Comparison of ENCODE assay signal across 12 mouse cellular contexts in the genomic region with DNA sequence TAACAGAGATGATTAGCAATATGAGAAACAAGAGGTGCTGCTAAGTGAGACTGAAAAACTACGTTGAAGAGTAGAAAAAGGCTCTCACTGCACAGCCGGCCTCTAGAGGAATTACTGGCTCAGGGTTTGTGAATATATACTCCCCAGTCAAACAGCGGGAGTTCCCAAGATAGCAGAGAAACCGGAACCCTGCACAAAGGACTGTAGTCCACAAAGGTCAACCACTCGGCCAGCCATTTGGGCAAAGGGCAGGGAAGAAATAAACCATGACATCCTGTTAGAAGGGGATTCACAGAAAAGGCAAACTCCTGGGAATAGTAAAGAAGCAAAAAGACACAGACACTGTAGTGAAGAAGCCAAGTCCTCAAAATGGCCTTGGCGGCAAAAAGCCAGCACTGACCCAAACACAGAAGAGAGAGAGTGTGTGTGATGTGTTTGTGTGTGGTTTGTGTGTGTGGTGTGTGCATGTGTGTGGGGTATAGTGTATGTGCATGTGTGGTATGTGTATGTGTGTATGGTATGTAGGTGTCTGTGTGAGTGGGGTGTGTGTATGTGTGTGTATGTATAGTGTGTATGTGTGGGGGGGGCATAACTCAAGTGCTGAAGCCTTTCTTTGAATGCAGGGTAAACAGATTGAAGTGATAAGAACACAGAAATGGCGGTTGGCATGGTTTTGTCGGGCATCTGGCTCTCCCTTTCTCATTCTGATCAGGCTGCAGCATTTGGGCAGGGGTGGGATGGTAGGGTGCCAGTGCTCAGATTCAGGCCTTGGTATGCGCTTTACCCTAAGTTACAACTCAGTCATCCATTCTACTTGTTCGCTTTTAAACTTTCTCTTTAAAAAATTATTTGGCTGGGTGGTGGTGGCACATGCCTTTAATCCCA.
DNase-seq lines count a peak whose midpoint lies in the region; ATAC-seq lines count a peak whose summit lies in the region.
"Had no signal": no experiment of that assay in that cellular context is flagged by ENCODE, and none has a peak within 500 bp of the region (broad histone marks: within the 10 kb centered on the region; RNA-seq: fewer than 3 reads in every experiment).

No protein-coding gene starts in this region.

- intact Hi-C loops in left cerebral cortex, postnatal 36 days (cut with DNase I), result no loop called here

- no peak overlapping the region for H3K4me2 ChIP-seq in forebrain, embryonic 15.5 days (replicated peaks)
- H3K4me2 ChIP-seq in forebrain, embryonic 11.5 days (ENCODE audit: low read depth, low read length, severe bottlenecking), result no peak overlapping the region
- H3K4me2 ChIP-seq in midbrain, embryonic 12.5 days (replicated peaks), result no peak overlapping the region
- H3K4me2 ChIP-seq in midbrain, embryonic 13.5 days (replicated peaks), result no peak overlapping the region
- H3K4me2 ChIP-seq in lung, embryonic 15.5 days, result no peak overlapping the region
- H3K4me2 ChIP-seq: embryonic facial prominence, embryonic 12.5 days had no signal

- no peaks in the 10 kb centered on the region for H3K9me3 ChIP-seq in forebrain, embryonic 15.5 days
- no peaks in the 10 kb centered on the region for H3K9me3 ChIP-seq in forebrain, embryonic 11.5 days (ENCODE audit: control insufficient read depth, low read length)
- H3K9me3 ChIP-seq in midbrain, embryonic 12.5 days, result peaks cover 7% of the 10 kb centered on the region; the same call in 1 of the 2 replicates
- peaks cover 8% of the 10 kb centered on the region; the same call in 1 of the 2 replicates for H3K9me3 ChIP-seq in midbrain, embryonic 13.5 days
- H3K9me3 ChIP-seq in lung, embryonic 15.5 days, result no peaks in the 10 kb centered on the region
- H3K9me3 ChIP-seq: embryonic facial prominence, embryonic 12.5 days had no signal

- 60% methylated on average over 10 of the region's 10 CpGs for WGBS in forebrain, embryonic 15.5 days
- 76% methylated on average over 10 of the region's 10 CpGs for WGBS in forebrain, embryonic 11.5 days
- 57% methylated on average over 10 of the region's 10 CpGs for WGBS in midbrain, embryonic 12.5 days
- WGBS in midbrain, embryonic 13.5 days, result 58% methylated on average over 10 of the region's 10 CpGs
- 43% methylated on average over 10 of the region's 10 CpGs for WGBS in lung, embryonic 15.5 days

- H3K4me3 ChIP-seq in forebrain, embryonic 15.5 days, result no peak overlapping the region
- no peak overlapping the region for H3K4me3 ChIP-seq in forebrain, embryonic 11.5 days (ENCODE audit: low read depth, low read length)
- no peak overlapping the region for H3K4me3 ChIP-seq in midbrain, embryonic 12.5 days
- H3K4me3 ChIP-seq in midbrain, embryonic 13.5 days (replicated peaks), result no peak overlapping the region
- H3K4me3 ChIP-seq in lung, embryonic 15.5 days, result no peak overlapping the region
- H3K4me3 ChIP-seq: embryonic facial prominence, embryonic 12.5 days; gastrocnemius, adult 2 months had no signal

- H3K9ac ChIP-seq in forebrain, embryonic 15.5 days (replicated peaks), result no peak overlapping the region
- H3K9ac ChIP-seq in forebrain, embryonic 11.5 days (ENCODE audit: low read length), result no peak overlapping the region
- H3K9ac ChIP-seq in midbrain, embryonic 12.5 days (replicated peaks), result no peak overlapping the region
- no peak overlapping the region for H3K9ac ChIP-seq in midbrain, embryonic 13.5 days (replicated peaks)
- no peak overlapping the region for H3K9ac ChIP-seq in lung, embryonic 15.5 days
- H3K9ac ChIP-seq: embryonic facial prominence, embryonic 12.5 days had no signal

- H3K36me3 ChIP-seq in forebrain, embryonic 15.5 days, result peaks cover 3% of the 10 kb centered on the region
- H3K36me3 ChIP-seq in forebrain, embryonic 11.5 days (ENCODE audit: control insufficient read depth, insufficient read depth, low read length), result no peaks in the 10 kb centered on the region
- peaks cover 13% of the 10 kb centered on the region; the same call in 1 of the 2 replicates for H3K36me3 ChIP-seq in midbrain, embryonic 12.5 days
- peaks cover 14% of the 10 kb centered on the region; the same call in 1 of the 2 replicates for H3K36me3 ChIP-seq in midbrain, embryonic 13.5 days
- no peaks in the 10 kb centered on the region for H3K36me3 ChIP-seq in lung, embryonic 15.5 days
- H3K36me3 ChIP-seq: embryonic facial prominence, embryonic 12.5 days had no signal

- peak overlapping the region; percentile 66 for H3K27ac ChIP-seq in forebrain, embryonic 15.5 days (replicated peaks)
- no peak overlapping the region for H3K27ac ChIP-seq in forebrain, embryonic 11.5 days (ENCODE audit: low read depth, low read length)
- H3K27ac ChIP-seq in midbrain, embryonic 12.5 days (replicated peaks), result no peak overlapping the region
- H3K27ac ChIP-seq in midbrain, embryonic 13.5 days, result no peak overlapping the region
- peak overlapping the region; percentile 49 for H3K27ac ChIP-seq in lung, embryonic 15.5 days
- H3K27ac ChIP-seq: embryonic facial prominence, embryonic 12.5 days; gastrocnemius, adult 2 months had no signal

- H3K27me3 ChIP-seq in forebrain, embryonic 15.5 days, result no peaks in the 10 kb centered on the region
- H3K27me3 ChIP-seq in forebrain, embryonic 11.5 days (ENCODE audit: control insufficient read depth, insufficient read depth, low read length), result no peaks in the 10 kb centered on the region
- H3K27me3 ChIP-seq in midbrain, embryonic 12.5 days, result no peaks in the 10 kb centered on the region
- no peaks in the 10 kb centered on the region for H3K27me3 ChIP-seq in midbrain, embryonic 13.5 days
- no peaks in the 10 kb centered on the region for H3K27me3 ChIP-seq in lung, embryonic 15.5 days
- H3K27me3 ChIP-seq: embryonic facial prominence, embryonic 12.5 days had no signal

- peak; percentile 66 for ATAC-seq in forebrain, embryonic 15.5 days (replicated peaks)
- no peak for ATAC-seq in forebrain, embryonic 11.5 days (replicated peaks; ENCODE audit: low FRiP score)
- ATAC-seq in midbrain, embryonic 12.5 days (ENCODE audit: low FRiP score, low read depth), result 0 out of 2 replicates have a peak, but pooled peaks have one; percentile 57
- no peak for ATAC-seq in midbrain, embryonic 13.5 days
- peak; percentile 58; the same call in 1 of the 2 replicates for ATAC-seq in lung, embryonic 15.5 days (ENCODE audit: borderline replicate concordance, extremely low read depth, low FRiP score, low TSS enrichment)

- peaks cover 49% of the 10 kb centered on the region for H3K4me1 ChIP-seq in forebrain, embryonic 15.5 days
- H3K4me1 ChIP-seq in forebrain, embryonic 11.5 days (replicated peaks; ENCODE audit: control insufficient read depth, insufficient read depth, low read length), result no peaks in the 10 kb centered on the region
- H3K4me1 ChIP-seq in midbrain, embryonic 12.5 days, result peaks cover 5% of the 10 kb centered on the region; the same call in 1 of the 2 replicates
- H3K4me1 ChIP-seq in midbrain, embryonic 13.5 days (replicated peaks), result peaks cover 19% of the 10 kb centered on the region
- H3K4me1 ChIP-seq in lung, embryonic 15.5 days, result peaks cover 15% of the 10 kb centered on the region
- H3K4me1 ChIP-seq: embryonic facial prominence, embryonic 12.5 days had no signal

- no peak for DNase-seq in forebrain, embryonic 11.5 days (ENCODE audit: low spot score)
- DNase-seq in urinary bladder, postnatal 25 days (ENCODE audit: low spot score), result no peak
- DNase-seq in left cerebral cortex, postnatal 36 days (ENCODE audit: low spot score in 2 of 2), result no peak
- DNase-seq in adrenal gland, postnatal 14 days, result no peak
- DNase-seq: gastrocnemius, adult 2 months; midbrain, embryonic 14.5 days; retina, postnatal 1 day had no signal

Comparison
In these comparisons a context has a peak if more than half of its experiments do, and no peak if none do; other contexts are left out.
1. ATAC-seq: peak in forebrain, embryonic 15.5 days (single experiment), midbrain, embryonic 12.5 days (single experiment) and lung, embryonic 15.5 days (single experiment); none in forebrain, embryonic 11.5 days (single experiment) and midbrain, embryonic 13.5 days (single experiment).
2. H3K27ac ChIP-seq: peak in forebrain, embryonic 15.5 days (single experiment) and lung, embryonic 15.5 days (single experiment); none in forebrain, embryonic 11.5 days (single experiment), midbrain, embryonic 12.5 days (single experiment) and midbrain, embryonic 13.5 days (single experiment).